In genomic region chr11:87126824-87127816, GRCm38 (mm10) we compare ENCODE assay signal across 8 mouse cellular contexts. TPM values are rescaled to one million over a fixed set of nuclear protein-coding genes. Genes with fewer than 3 reads are reported as not detected.
A peak's percentile ranks its signal among the peaks of the same experiment; 100 is the strongest.
DNase-seq lines count a peak whose midpoint lies in the region; ATAC-seq lines count a peak whose summit lies in the region.

Trim37 (plus strand) TSS chr11:87127077.

- ATAC-seq in hindbrain, embryonic 16.5 days = peak; percentile 96

- H3K4me1 ChIP-seq in hindbrain, embryonic 16.5 days (ENCODE audit: control insufficient read depth, insufficient read depth, low read depth, low read length) = peaks cover 14% of the 10 kb centered on the region

- H3K9ac ChIP-seq in hindbrain, embryonic 16.5 days (ENCODE audit: low read depth, low read length) = peak within 1 kb of the TSS; percentile 91

- under 1% methylated on average over 92 of the region's 105 CpGs for WGBS in hindbrain, embryonic 16.5 days
- WGBS in macrophage (ENCODE audit: missing documents) = 1% methylated on average over 87 of the region's 105 CpGs

- peak; percentile 89 for DNase-seq in WW6 (ENCODE audit: low read depth, low spot score)
- peak; percentile 57 to 81 for DNase-seq in cerebellum, postnatal 4 days (ENCODE audit: low spot score in 2 of 2)
- peak; percentile 78 for DNase-seq in gastrocnemius, adult 18-20 months (ENCODE audit: low spot score)
- peak; percentile 83 to 91 for DNase-seq in left cerebral cortex, adult 18-20 months (ENCODE audit: low spot score in 2 of 2)
- DNase-seq in right cerebral cortex, adult 18-20 months = peak; percentile 93
- peak; percentile 41 for DNase-seq in urinary bladder, postnatal 10 days (ENCODE audit: low spot score)

- peak within 1 kb of the TSS; percentile 94 for H3K27ac ChIP-seq in hindbrain, embryonic 16.5 days (ENCODE audit: low read depth, low read length)
- H3K27ac ChIP-seq in macrophage = peak within 1 kb of the TSS; percentile 28; the same call in 1 of the 2 replicates

- H3K79me2 ChIP-seq in macrophage (ENCODE audit: inconsistent target) = peaks cover 20% of the 10 kb centered on the region

- H3K27me3 ChIP-seq in hindbrain, embryonic 16.5 days (replicated peaks; ENCODE audit: control insufficient read depth, insufficient read depth, low read length) = no peaks in the 10 kb centered on the region

- peaks cover 10% of the 10 kb centered on the region; the same call in 1 of the 2 replicates for H3K36me3 ChIP-seq in hindbrain, embryonic 16.5 days (ENCODE audit: control insufficient read depth, insufficient read depth, low read length)
- H3K36me3 ChIP-seq in macrophage (ENCODE audit: inconsistent target) = no peaks in the 10 kb centered on the region

- H3K4me3 ChIP-seq in hindbrain, embryonic 16.5 days (ENCODE audit: low read length) = peak within 1 kb of the TSS; percentile 96
- H3K4me3 ChIP-seq in macrophage (ENCODE audit: inconsistent target) = peak within 1 kb of the TSS; percentile 68

- H3K4me2 ChIP-seq in hindbrain, embryonic 16.5 days (ENCODE audit: low read length) = peak within 1 kb of the TSS; percentile 74

- no peaks in the 10 kb centered on the region for H3K9me3 ChIP-seq in hindbrain, embryonic 16.5 days (ENCODE audit: control insufficient read depth, low read length)

RNA-seq across cellular contexts. Expression of gene Trim37, which starts in this region (rescaled TPM):
- 1 to 10 TPM; 3.4 to 3.9 TPM for total RNA-seq in gastrocnemius, adult 18-20 months (2021)
- polyA plus RNA-seq in hindbrain, embryonic 16.5 days (2015; fragmentation: Nextera tagmentation; extraction: Ambion mirVana) = 81.1 and 90.4 TPM in 2 replicates
- 100 to 1,000 TPM; 227 to 232 TPM for total RNA-seq in left cerebral cortex, adult 18-20 months (2021)
- 10 to 100 TPM in 19 of 26 experiments, 1 to 10 TPM in 7; 4.7 to 40.5 (median 23.8) TPM for total RNA-seq in macrophage (2018; cell fraction: chromatin; rRNA removed)
- total RNA-seq in macrophage (2018; cell fraction: cytosol; rRNA removed) = 10 to 100 TPM in 21 of 26 experiments, 1 to 10 TPM in 5; 7.3 to 17.2 (median 12.3) TPM
- total RNA-seq in macrophage (2018; cell fraction: nucleus; rRNA removed) = 10 to 100 TPM in 16 of 26 experiments, 1 to 10 TPM in 10; 3.8 to 35.5 (median 15.8) TPM
- polyA plus RNA-seq in macrophage (2018) = 10.6 to 15.1 TPM (median 15.0 TPM) in 3 replicates

Comparison
In these comparisons a context has a peak if more than half of its experiments do, and no peak if none do; other contexts are left out.
1. Peak in every context shown above with its lines: DNase-seq, ATAC-seq, H3K4me3 ChIP-seq and H3K27ac ChIP-seq.
2. RNA of gene Trim37 (total RNA-seq): 227 to 232 TPM in left cerebral cortex, adult 18-20 months; 3.4 to 3.9 TPM in gastrocnemius, adult 18-20 months; every median in the first group is over 10 times any median in the second.
3. DNase-seq: peak in every context shown above with its lines; median percentile 93 in right cerebral cortex, adult 18-20 months; 89 in WW6; 87 in left cerebral cortex, adult 18-20 months; 78 in gastrocnemius, adult 18-20 months; 69 in cerebellum, postnatal 4 days; 41 in urinary bladder, postnatal 10 days.